Comparison of ENCODE assay signal across 8 mouse cellular contexts in genomic region chr7:127207374-127208294, GRCm38 (mm10). TPM values are rescaled to one million over a fixed set of nuclear protein-coding genes. Genes with fewer than 3 reads are reported as not detected.
A peak's percentile ranks its signal among the peaks of the same experiment; 100 is the strongest.
DNase-seq lines count a peak whose midpoint lies in the region; ATAC-seq and TF ChIP-seq lines count a peak whose summit lies in the region.

No protein-coding gene starts in this region.

- H3K4me1 ChIP-seq in kidney, embryonic 15.5 days: peaks cover 37% of the 10 kb centered on the region
- peaks cover 0 to 21% of the 10 kb centered on the region in 2 experiments; a peak in 3 of 4 replicates for H3K4me1 ChIP-seq in MEL (ENCODE audit: control insufficient read depth in 1 of 2, insufficient read depth in 2 of 2, low read length in 2 of 2)
- peaks cover 17% of the 10 kb centered on the region for H3K4me1 ChIP-seq in embryonic facial prominence, embryonic 12.5 days
- peaks cover 34% of the 10 kb centered on the region for H3K4me1 ChIP-seq in hindbrain, embryonic 15.5 days (replicated peaks)
- H3K4me1 ChIP-seq in lung, embryonic 16.5 days (replicated peaks; ENCODE audit: control insufficient read depth, insufficient read depth, low read length): peaks cover 15% of the 10 kb centered on the region

- ATAC-seq in kidney, embryonic 15.5 days (replicated peaks; ENCODE audit: low FRiP score): peak; percentile 3; the same call in 1 of the 2 replicates
- no peak for ATAC-seq in embryonic facial prominence, embryonic 12.5 days (ENCODE audit: insufficient number of reproducible peaks, insufficient read depth, low FRiP score, low TSS enrichment)
- no peak for ATAC-seq in hindbrain, embryonic 15.5 days (ENCODE audit: low FRiP score, low read depth)
- peak; percentile 12 for ATAC-seq in lung, embryonic 16.5 days (ENCODE audit: low read depth)

- peak overlapping the region; percentile 93 for H3K27ac ChIP-seq in kidney, embryonic 15.5 days
- peak overlapping the region; percentile 63 for H3K27ac ChIP-seq in MEL (ENCODE audit: control insufficient read depth, low read depth, low read length)
- H3K27ac ChIP-seq in embryonic facial prominence, embryonic 12.5 days: peak overlapping the region; percentile 88
- peak overlapping the region; percentile 80 for H3K27ac ChIP-seq in hindbrain, embryonic 15.5 days (replicated peaks)
- H3K27ac ChIP-seq in lung, embryonic 16.5 days (ENCODE audit: low read length): peak overlapping the region; percentile 89

- DNase-seq in kidney, postnatal 14 days: no peak
- peak; percentile 55 for DNase-seq in MEL (ENCODE audit: low read depth, low spot score)
- DNase-seq in splenic B cell, adult 2 months (ENCODE audit: low read depth, low spot score): peak; percentile 45
- DNase-seq in layer of hippocampus, adult 18-20 months (ENCODE audit: low spot score in 2 of 2): no peak

- TF ChIP-seq POLR2A in MEL (IDR thresholded peaks at IDR 0.05; ENCODE audit: control insufficient read depth in 1 of 2, insufficient read depth in 1 of 2, low read depth in 1 of 2, low read length in 2 of 2, poor library complexity in 1 of 2): 0 out of 4 replicates have a peak, but pooled peaks of 1 of the 2 experiments have one; percentile 20

- peak overlapping the region; percentile 95 for H3K9ac ChIP-seq in kidney, embryonic 15.5 days
- H3K9ac ChIP-seq in MEL (ENCODE audit: control insufficient read depth, low read depth, low read length, poor library complexity, severe bottlenecking): peak overlapping the region; percentile 86
- peak overlapping the region; percentile 97 for H3K9ac ChIP-seq in embryonic facial prominence, embryonic 12.5 days
- H3K9ac ChIP-seq in hindbrain, embryonic 15.5 days: peak overlapping the region; percentile 95
- H3K9ac ChIP-seq in lung, embryonic 16.5 days (ENCODE audit: low read length): peak overlapping the region; percentile 96

- no peak for TF ChIP-seq EP300 in MEL (IDR thresholded peaks at IDR 0.05; ENCODE audit: low read depth in 1 of 2, low read length in 2 of 2)

- no peaks in the 10 kb centered on the region for H3K9me3 ChIP-seq in kidney, embryonic 15.5 days (replicated peaks)
- H3K9me3 ChIP-seq in MEL (replicated peaks; ENCODE audit: insufficient read depth, low read length): no peaks in the 10 kb centered on the region
- H3K9me3 ChIP-seq in embryonic facial prominence, embryonic 12.5 days: no peaks in the 10 kb centered on the region
- no peaks in the 10 kb centered on the region for H3K9me3 ChIP-seq in hindbrain, embryonic 15.5 days
- H3K9me3 ChIP-seq in lung, embryonic 16.5 days (ENCODE audit: control insufficient read depth, low read length): no peaks in the 10 kb centered on the region

- under 1% methylated on average over 53 of the region's 53 CpGs for WGBS in kidney, embryonic 15.5 days
- WGBS in embryonic facial prominence, embryonic 12.5 days: under 1% methylated on average over 53 of the region's 53 CpGs
- WGBS in hindbrain, embryonic 15.5 days: under 1% methylated on average over 51 of the region's 53 CpGs
- under 1% methylated on average over 50 of the region's 53 CpGs for WGBS in lung, embryonic 16.5 days

- no peak for TF ChIP-seq RAD21 in MEL (IDR thresholded peaks at IDR 0.05; ENCODE audit: low read depth, low read length)

- no peak for TF ChIP-seq CTCF in MEL (IDR thresholded peaks at IDR 0.05 in 2 of 3, conservative IDR thresholded peaks at IDR 0.05 in 1 of 3; ENCODE audit: control insufficient read depth in 1 of 3, insufficient read depth in 1 of 3, low read depth in 2 of 3, low read length in 3 of 3, poor library complexity in 1 of 3, severe bottlenecking in 1 of 3)

- H3K36me3 ChIP-seq in kidney, embryonic 15.5 days: peaks cover 16% of the 10 kb centered on the region
- H3K36me3 ChIP-seq in MEL (ENCODE audit: control insufficient read depth in 1 of 2, insufficient read depth in 2 of 2, low read length in 2 of 2): peaks cover 4 to 19% of the 10 kb centered on the region in 2 experiments
- peaks cover 17% of the 10 kb centered on the region for H3K36me3 ChIP-seq in embryonic facial prominence, embryonic 12.5 days
- H3K36me3 ChIP-seq in hindbrain, embryonic 15.5 days: peaks cover 14% of the 10 kb centered on the region
- peaks cover 11% of the 10 kb centered on the region for H3K36me3 ChIP-seq in lung, embryonic 16.5 days (ENCODE audit: control insufficient read depth, insufficient read depth, low read length)
- peaks cover 4% of the 10 kb centered on the region for H3K36me3 ChIP-seq in splenic B cell, adult 2 months (ENCODE audit: control insufficient read depth, insufficient read depth, low read length, poor library complexity, severe bottlenecking)

- H3K4me3 ChIP-seq in kidney, embryonic 15.5 days (replicated peaks): peak overlapping the region; percentile 92
- H3K4me3 ChIP-seq in MEL (ENCODE audit: control insufficient read depth in 1 of 2, insufficient read depth in 1 of 2, low read depth in 2 of 2, low read length in 2 of 2): peak overlapping the region; percentile 99
- peak overlapping the region; percentile 83 for H3K4me3 ChIP-seq in embryonic facial prominence, embryonic 12.5 days
- peak overlapping the region; percentile 99 for H3K4me3 ChIP-seq in hindbrain, embryonic 15.5 days
- H3K4me3 ChIP-seq in lung, embryonic 16.5 days (ENCODE audit: low read length): peak overlapping the region; percentile 90

- H3K27me3 ChIP-seq in kidney, embryonic 15.5 days: no peaks in the 10 kb centered on the region; the same call in 1 of the 2 replicates
- H3K27me3 ChIP-seq in MEL (ENCODE audit: control insufficient read depth in 1 of 2, insufficient read depth in 2 of 2, low read length in 2 of 2): no peaks in the 10 kb centered on the region
- no peaks in the 10 kb centered on the region for H3K27me3 ChIP-seq in embryonic facial prominence, embryonic 12.5 days
- H3K27me3 ChIP-seq in hindbrain, embryonic 15.5 days: no peaks in the 10 kb centered on the region
- no peaks in the 10 kb centered on the region for H3K27me3 ChIP-seq in lung, embryonic 16.5 days (ENCODE audit: control insufficient read depth, insufficient read depth, low read depth, low read length)
- no peaks in the 10 kb centered on the region for H3K27me3 ChIP-seq in splenic B cell, adult 2 months (ENCODE audit: control insufficient read depth, insufficient read depth, low read length, poor library complexity, severe bottlenecking)

- peak overlapping the region; percentile 91 for H3K4me2 ChIP-seq in kidney, embryonic 15.5 days
- H3K4me2 ChIP-seq in embryonic facial prominence, embryonic 12.5 days (replicated peaks): peak overlapping the region; percentile 99
- peak overlapping the region; percentile 98 for H3K4me2 ChIP-seq in hindbrain, embryonic 15.5 days
- H3K4me2 ChIP-seq in lung, embryonic 16.5 days (ENCODE audit: low read depth, low read length): peak overlapping the region; percentile 92

- peaks cover 41% of the 10 kb centered on the region for H3K79me2 ChIP-seq in MEL (ENCODE audit: control insufficient read depth, insufficient read depth, low read length, poor library complexity)

RNA-seq across cellular contexts. Expression of gene Tbc1d10b, which starts 0.6 kb away (rescaled TPM):
- polyA plus RNA-seq in kidney, embryonic 15.5 days (2015; fragmentation: Nextera tagmentation; extraction: Ambion mirVana): 23.4 and 26.7 TPM in 2 replicates
- total RNA-seq in MEL (2012; rRNA removed): 37.4 and 43.3 TPM in 2 replicates
- 10 to 100 TPM in 1 of 2 experiments, not detected in 1; 70.3 TPM for polyA plus RNA-seq in MEL (2012; ENCODE audit: insufficient read depth in 1 of 2, insufficient read length in 2 of 2, low read depth in 1 of 2, low replicate concordance in 2 of 2, missing spikeins in 1 of 2)
- polyA plus RNA-seq in embryonic facial prominence, embryonic 12.5 days (2016; fragmentation: Nextera tagmentation; extraction: Ambion mirVana): 41.1 and 43.4 TPM in 2 replicates
- polyA plus RNA-seq in hindbrain, embryonic 15.5 days (2015; fragmentation: Nextera tagmentation; extraction: Ambion mirVana): 37.2 and 38.8 TPM in 2 replicates
- 20.5 and 23.8 TPM in 2 replicates for polyA plus RNA-seq in lung, embryonic 16.5 days (2015; fragmentation: Nextera tagmentation; extraction: Ambion mirVana)
- total RNA-seq in layer of hippocampus, adult 18-20 months (2021): 100 to 1,000 TPM in 1 of 2 experiments, 10 to 100 TPM in 1; 93.5 to 106 TPM

RNA-seq across cellular contexts. Expression of gene Mylpf, which starts 1.1 kb away (rescaled TPM):
- polyA plus RNA-seq in kidney, embryonic 15.5 days (2015; fragmentation: Nextera tagmentation; extraction: Ambion mirVana): 51.1 and 90.2 TPM in 2 replicates
- 8.3 and 11.2 TPM in 2 replicates for total RNA-seq in MEL (2012; rRNA removed)
- 1 to 10 TPM in 1 of 2 experiments, not detected in 1; 9.1 TPM for polyA plus RNA-seq in MEL (2012; ENCODE audit: insufficient read depth in 1 of 2, insufficient read length in 2 of 2, low read depth in 1 of 2, low replicate concordance in 2 of 2, missing spikeins in 1 of 2)
- 65.2 and 79.2 TPM in 2 replicates for polyA plus RNA-seq in embryonic facial prominence, embryonic 12.5 days (2016; fragmentation: Nextera tagmentation; extraction: Ambion mirVana)
- polyA plus RNA-seq in hindbrain, embryonic 15.5 days (2015; fragmentation: Nextera tagmentation; extraction: Ambion mirVana): 4.9 and 5.0 TPM in 2 replicates
- polyA plus RNA-seq in lung, embryonic 16.5 days (2015; fragmentation: Nextera tagmentation; extraction: Ambion mirVana): 47.4 and 105 TPM in 2 replicates
- total RNA-seq in layer of hippocampus, adult 18-20 months (2021): 1 to 10 TPM; 1.7 to 2.2 TPM

RNA-seq across cellular contexts. Expression of gene Cd2bp2, which starts 11.8 kb away (rescaled TPM):
- 59.3 and 66.6 TPM in 2 replicates for polyA plus RNA-seq in kidney, embryonic 15.5 days (2015; fragmentation: Nextera tagmentation; extraction: Ambion mirVana)
- 55.6 and 64.8 TPM in 2 replicates for total RNA-seq in MEL (2012; rRNA removed)
- 10 to 100 TPM in 1 of 2 experiments, not detected in 1; 56.7 TPM for polyA plus RNA-seq in MEL (2012; ENCODE audit: insufficient read depth in 1 of 2, insufficient read length in 2 of 2, low read depth in 1 of 2, low replicate concordance in 2 of 2, missing spikeins in 1 of 2)
- 73.7 and 82.5 TPM in 2 replicates for polyA plus RNA-seq in embryonic facial prominence, embryonic 12.5 days (2016; fragmentation: Nextera tagmentation; extraction: Ambion mirVana)
- 72.1 and 72.3 TPM in 2 replicates for polyA plus RNA-seq in hindbrain, embryonic 15.5 days (2015; fragmentation: Nextera tagmentation; extraction: Ambion mirVana)
- polyA plus RNA-seq in lung, embryonic 16.5 days (2015; fragmentation: Nextera tagmentation; extraction: Ambion mirVana): 53.9 and 54.0 TPM in 2 replicates
- 100 to 1,000 TPM in 1 of 2 experiments, 10 to 100 TPM in 1; 87.8 to 105 TPM for total RNA-seq in layer of hippocampus, adult 18-20 months (2021)

RNA-seq across cellular contexts. Expression of gene Zfp553, which starts 25.2 kb away (rescaled TPM):
- polyA plus RNA-seq in kidney, embryonic 15.5 days (2015; fragmentation: Nextera tagmentation; extraction: Ambion mirVana): 41.7 and 46.1 TPM in 2 replicates
- total RNA-seq in MEL (2012; rRNA removed): 13.9 and 14.6 TPM in 2 replicates
- 10 to 100 TPM in 1 of 2 experiments, not detected in 1; 19.0 TPM for polyA plus RNA-seq in MEL (2012; ENCODE audit: insufficient read depth in 1 of 2, insufficient read length in 2 of 2, low read depth in 1 of 2, low replicate concordance in 2 of 2, missing spikeins in 1 of 2)
- polyA plus RNA-seq in embryonic facial prominence, embryonic 12.5 days (2016; fragmentation: Nextera tagmentation; extraction: Ambion mirVana): 63.2 and 63.3 TPM in 2 replicates
- 51.9 and 56.2 TPM in 2 replicates for polyA plus RNA-seq in hindbrain, embryonic 15.5 days (2015; fragmentation: Nextera tagmentation; extraction: Ambion mirVana)
- polyA plus RNA-seq in lung, embryonic 16.5 days (2015; fragmentation: Nextera tagmentation; extraction: Ambion mirVana): 27.7 and 32.3 TPM in 2 replicates
- total RNA-seq in layer of hippocampus, adult 18-20 months (2021): 10 to 100 TPM; 22.4 TPM

RNA-seq across cellular contexts. Expression of gene Sept1, which starts 25.3 kb away (rescaled TPM):
- 21.3 and 21.7 TPM in 2 replicates for polyA plus RNA-seq in kidney, embryonic 15.5 days (2015; fragmentation: Nextera tagmentation; extraction: Ambion mirVana)
- 30.6 and 41.3 TPM in 2 replicates for total RNA-seq in MEL (2012; rRNA removed)
- polyA plus RNA-seq in MEL (2012; ENCODE audit: insufficient read depth in 1 of 2, insufficient read length in 2 of 2, low read depth in 1 of 2, low replicate concordance in 2 of 2, missing spikeins in 1 of 2): 100 to 1,000 TPM in 1 of 2 experiments, not detected in 1; 116 TPM
- 34.0 and 39.7 TPM in 2 replicates for polyA plus RNA-seq in embryonic facial prominence, embryonic 12.5 days (2016; fragmentation: Nextera tagmentation; extraction: Ambion mirVana)
- polyA plus RNA-seq in hindbrain, embryonic 15.5 days (2015; fragmentation: Nextera tagmentation; extraction: Ambion mirVana): 18.4 and 19.3 TPM in 2 replicates
- polyA plus RNA-seq in lung, embryonic 16.5 days (2015; fragmentation: Nextera tagmentation; extraction: Ambion mirVana): 23.2 and 23.4 TPM in 2 replicates
- total RNA-seq in layer of hippocampus, adult 18-20 months (2021): 1 to 10 TPM; 5.9 to 7.9 TPM

Comparison
In these comparisons a context has a peak if more than half of its experiments do, and no peak if none do; other contexts are left out.
1. ATAC-seq: peak in kidney, embryonic 15.5 days (single experiment) and lung, embryonic 16.5 days (single experiment); none in embryonic facial prominence, embryonic 12.5 days (single experiment) and hindbrain, embryonic 15.5 days (single experiment).
2. DNase-seq: peak in MEL (single experiment) and splenic B cell, adult 2 months (single experiment); none in kidney, postnatal 14 days (single experiment) and layer of hippocampus, adult 18-20 months (0 of 2).
3. Peak in every context shown above with its lines, with median percentiles within 50 percentile points of each other: H3K27ac ChIP-seq, H3K4me2 ChIP-seq, H3K4me3 ChIP-seq and H3K9ac ChIP-seq.